Mouse (Mus musculus): ENCODE results near the gene Arl4d.
A peak's percentile ranks its signal among the peaks of the same experiment; 100 is the strongest.
"Not testable (repeated sequence)": the region's sequence is repeated elsewhere in the genome, so short reads cannot be mapped to it uniquely, and the experiment has no call there.

The Arl4d gene

GRCm38 (mm10) chr11:101664825-101665635, at the start of gene Arl4d:
Arl4d (plus strand) TSS chr11:101665541.
- peak; percentile 96 for ATAC-seq (ENCODE audit: insufficient number of reproducible peaks, low FRiP score, low TSS enrichment)

GRCm38 (mm10) chr11:101616104-101616503, 49.2 kb upstream of the Arl4d start:
- ATAC-seq (ENCODE audit: insufficient number of reproducible peaks, low FRiP score, low TSS enrichment) = no peak

- ATAC-seq (ENCODE audit: insufficient number of reproducible peaks, low FRiP score, low TSS enrichment) = no peak
Observed at GRCm38 (mm10) chr11:101616948-101617767, 48.2 kb upstream of the Arl4d start.

- ATAC-seq (ENCODE audit: insufficient number of reproducible peaks, low FRiP score, low TSS enrichment) = no peak
Observed at GRCm38 (mm10) chr11:101617849-101618248, 47.5 kb upstream of the Arl4d start.

GRCm38 (mm10) chr11:101618596-101618995, 46.7 kb upstream of the Arl4d start:
- ATAC-seq (ENCODE audit: insufficient number of reproducible peaks, low FRiP score, low TSS enrichment) = no peak

DNA sequence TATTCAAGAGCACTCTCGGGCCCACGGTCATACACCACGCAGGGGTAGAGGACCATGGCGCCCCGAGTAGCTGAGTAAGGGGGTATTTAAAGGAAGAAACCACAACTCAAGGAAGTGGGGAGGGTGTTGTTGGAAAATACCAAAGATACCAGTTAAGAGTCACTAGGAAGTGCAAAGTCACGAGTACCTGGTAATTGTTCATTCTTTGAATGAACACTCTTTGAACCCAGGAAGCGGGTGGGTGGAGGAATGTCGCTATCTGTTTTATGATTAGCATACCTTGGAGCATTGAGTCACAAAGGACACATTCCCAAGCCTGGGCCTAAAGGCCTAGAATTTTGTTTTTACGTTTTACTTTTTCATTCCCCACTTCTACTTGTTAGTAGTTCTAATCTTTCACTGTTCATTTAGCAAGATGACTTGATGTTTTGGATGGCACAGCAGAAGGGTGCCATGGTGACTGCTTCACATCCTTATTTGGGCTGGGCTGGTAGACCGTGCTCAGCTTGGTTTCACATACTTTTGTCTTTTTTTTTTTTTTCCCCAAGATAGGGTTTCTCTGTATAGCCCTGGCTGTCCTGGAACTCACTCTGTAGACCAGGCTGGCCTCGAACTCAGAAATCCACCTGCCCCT, 45.2 kb upstream of the Arl4d start:
- not testable (repeated sequence) for ATAC-seq (ENCODE audit: insufficient number of reproducible peaks, low FRiP score, low TSS enrichment)

- no peak for ATAC-seq (ENCODE audit: insufficient number of reproducible peaks, low FRiP score, low TSS enrichment)
Observed at GRCm38 (mm10) chr11:101626649-101626994, 38.7 kb upstream of the Arl4d start.

- peak; percentile 68; the same call in 1 of the 2 replicates for ATAC-seq (ENCODE audit: insufficient number of reproducible peaks, low FRiP score, low TSS enrichment)
Observed at GRCm38 (mm10) chr11:101626995-101627856, 38.1 kb upstream of the Arl4d start, which contains the start of gene Rdm1. Rdm1 (plus strand) TSS chr11:101627195.

GRCm38 (mm10) chr11:101627857-101628559, 37.3 kb upstream of the Arl4d start:
- ATAC-seq (ENCODE audit: insufficient number of reproducible peaks, low FRiP score, low TSS enrichment) = peak; percentile 26; the same call in 1 of the 2 replicates

- not testable (repeated sequence) for ATAC-seq (ENCODE audit: insufficient number of reproducible peaks, low FRiP score, low TSS enrichment)
Observed at GRCm38 (mm10) chr11:101628733-101629417, 36.5 kb upstream of the Arl4d start.

DNA sequence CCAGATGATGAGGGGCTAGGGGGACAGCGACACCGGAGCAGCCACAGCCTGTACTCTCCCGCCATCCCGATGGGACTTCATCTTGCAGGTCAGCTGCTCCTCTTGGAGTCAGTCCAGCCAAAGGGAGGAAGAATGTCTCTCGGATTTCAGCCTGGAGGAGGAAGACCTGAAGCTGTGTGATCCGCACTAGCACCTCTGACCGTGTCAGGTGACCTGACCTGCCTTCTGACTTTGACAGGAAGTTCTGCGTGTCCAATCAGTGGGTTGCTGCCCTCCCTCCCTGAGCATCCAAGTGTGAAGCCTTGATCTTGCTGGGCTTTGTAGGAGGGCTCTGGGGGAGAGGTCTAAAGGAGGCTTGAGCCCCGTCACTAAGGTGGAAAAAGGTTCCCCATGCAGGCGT, 29.7 kb upstream of the Arl4d start:
- ATAC-seq (ENCODE audit: insufficient number of reproducible peaks, low FRiP score, low TSS enrichment) = no peak

DNA sequence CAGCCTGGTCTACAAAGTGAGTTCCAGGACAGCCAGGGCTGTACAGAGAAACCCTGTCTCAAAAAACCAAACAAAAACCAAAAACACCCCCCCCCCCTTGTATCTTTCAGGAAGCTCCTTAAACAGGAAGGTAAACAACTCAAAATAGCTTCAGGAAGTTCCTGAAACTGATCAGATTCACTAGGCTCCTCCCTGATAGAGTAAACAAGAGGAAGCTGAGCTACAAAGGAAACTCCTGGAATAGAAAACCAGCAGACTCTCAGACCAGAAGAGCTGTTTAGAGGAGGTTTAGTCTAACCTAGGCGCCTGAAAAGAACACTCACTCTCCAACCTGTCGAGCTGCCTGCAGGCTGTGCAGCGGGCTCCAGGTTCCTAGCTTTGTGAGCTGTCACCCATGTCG, 25.6 kb upstream of the Arl4d start:
- ATAC-seq (ENCODE audit: insufficient number of reproducible peaks, low FRiP score, low TSS enrichment) = no peak

- ATAC-seq (ENCODE audit: insufficient number of reproducible peaks, low FRiP score, low TSS enrichment) = peak; percentile 79; the same call in 1 of the 2 replicates
Observed at GRCm38 (mm10) chr11:101640857-101641709, 24.3 kb upstream of the Arl4d start.

GRCm38 (mm10) chr11:101641710-101642642, 23.4 kb upstream of the Arl4d start:
- peak; percentile 56; the same call in 1 of the 2 replicates for ATAC-seq (ENCODE audit: insufficient number of reproducible peaks, low FRiP score, low TSS enrichment)

- no peak for ATAC-seq (ENCODE audit: insufficient number of reproducible peaks, low FRiP score, low TSS enrichment)
Observed at GRCm38 (mm10) chr11:101642931-101643330, 22.4 kb upstream of the Arl4d start.

DNA sequence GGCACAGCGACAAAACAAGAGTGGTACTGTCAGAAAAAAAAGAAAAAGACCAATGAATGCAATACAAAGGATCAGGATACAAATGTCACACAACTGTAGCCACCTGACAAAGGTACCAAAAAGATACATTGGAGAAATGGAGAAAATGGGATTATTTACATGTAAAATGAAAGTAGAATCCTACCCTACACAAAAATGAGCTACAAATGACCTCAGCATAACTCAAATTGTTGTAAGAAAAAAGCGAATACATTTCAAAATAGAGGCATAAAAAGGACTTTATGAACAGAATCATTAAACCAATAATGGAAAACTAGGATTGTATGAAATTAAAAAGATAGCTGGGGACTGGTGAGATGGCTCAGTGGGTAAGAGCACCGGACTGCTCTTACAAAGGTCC, 20.8 kb upstream of the Arl4d start:
- ATAC-seq (ENCODE audit: insufficient number of reproducible peaks, low FRiP score, low TSS enrichment) = no peak

GRCm38 (mm10) chr11:101645043-101645410, 20.3 kb upstream of the Arl4d start:
- ATAC-seq (ENCODE audit: insufficient number of reproducible peaks, low FRiP score, low TSS enrichment) = not testable (repeated sequence)
